Mouse (Mus musculus) megakaryocyte, embryonic 14.5 days (primary cell): ENCODE data around the gene Cald1. TPM values are rescaled to one million over a fixed set of nuclear protein-coding genes. Genes with fewer than 3 reads are reported as not detected.

ENCODE experiments used
- H3K27me3 ChIP-seq: replicated peaks from 2 replicates; pipeline ENCODE3; 2012; ENCODE audit warnings: inconsistent platforms
- H3K36me3 ChIP-seq: replicated peaks from 2 replicates; pipeline ENCODE3; 2012; ENCODE audit warnings: low read length, inconsistent platforms, mixed read lengths
- H3K4me1 ChIP-seq: 2 replicates; pipeline ENCODE4 v1.6.1; 2012; ENCODE audit warnings: inconsistent platforms
- H3K4me3 ChIP-seq: replicated peaks from 2 replicates; pipeline ENCODE3; 2012; ENCODE audit warnings: moderate library complexity, mild to moderate bottlenecking, inconsistent platforms
- H3K9me3 ChIP-seq: 2 replicates; pipeline ENCODE4 v1.6.1; 2012; ENCODE audit warnings: inconsistent platforms
- FLI1 ChIP-seq: IDR thresholded peaks from 2 replicates; pipeline ENCODE4 v1.6.1; 2012; ENCODE audit warnings: low read length, inconsistent platforms, mixed read lengths
- GATA1 ChIP-seq: IDR thresholded peaks from 3 replicates; pipeline ENCODE4 v1.6.1; 2012; ENCODE audit warnings: mixed read lengths, low read length, inconsistent platforms, borderline replicate concordance
- polyA plus RNA-seq: library from polyadenylated mRNA; stranded (reverse); fragments of >175 nt; gene quantifications from 2 replicates; pipeline ENCODE4 v1.2.3, GENCODE M21; 2012; ENCODE audit warnings: low replicate concordance; ENCODE audit not compliant: insufficient read depth

Cald1 gene
- 42.3 TPM in 1 of 2 replicates, not detected in the other for polyA plus RNA-seq

GRCm38 (mm10) chr6:34598121-34599065, at the start of gene Cald1:
TSS of gene Cald1 (plus strand) at chr6:34598500.
- peak within 1 kb of the TSS; percentile 79 for H3K4me3 ChIP-seq
- TF ChIP-seq GATA1 (no peak), FLI1 (no peak)
- H3K36me3 ChIP-seq, result no peaks in the 10 kb centered on the region
- H3K9me3 ChIP-seq, result no peaks in the 10 kb centered on the region
- peaks cover 2% of the 10 kb centered on the region for H3K27me3 ChIP-seq
- H3K4me1 ChIP-seq, result peaks cover 62% of the 10 kb centered on the region

- TF ChIP-seq FLI1, result no peak
- no peak for TF ChIP-seq GATA1
- Histone ChIP-seq H3K4me1 (peaks cover 6% of the 10 kb centered on the region; the same call in 1 of the 2 replicates), H3K36me3 (no peaks in the 10 kb centered on the region), H3K27me3 (peaks cover 22% of the 10 kb centered on the region), H3K4me3 (no peak overlapping the region), H3K9me3 (peaks cover 12% of the 10 kb centered on the region)
Measured at GRCm38 (mm10) chr6:34549017-34549416, 49.3 kb upstream of the Cald1 start.

GRCm38 (mm10) chr6:34552489-34553157, 45.7 kb upstream of the Cald1 start:
- H3K9me3 ChIP-seq, result peaks cover 12% of the 10 kb centered on the region
- peaks cover 12% of the 10 kb centered on the region for H3K27me3 ChIP-seq
- no peak for TF ChIP-seq FLI1
- TF ChIP-seq GATA1, result no peak
- H3K36me3 ChIP-seq, result no peaks in the 10 kb centered on the region
- H3K4me1 ChIP-seq, result peaks cover 12% of the 10 kb centered on the region
- no peak overlapping the region for H3K4me3 ChIP-seq

GRCm38 (mm10) chr6:34554291-34554997, 43.9 kb upstream of the Cald1 start:
- TF ChIP-seq GATA1 (no peak), FLI1 (no peak)
- H3K4me1 ChIP-seq, result peaks cover 6% of the 10 kb centered on the region

GRCm38 (mm10) chr6:34559521-34559920, 38.8 kb upstream of the Cald1 start:
- peaks cover 6% of the 10 kb centered on the region for H3K4me1 ChIP-seq
- peaks cover 4% of the 10 kb centered on the region for H3K27me3 ChIP-seq
- H3K4me3 ChIP-seq, result no peak overlapping the region
- TF ChIP-seq GATA1 (no peak), FLI1 (no peak)
- no peaks in the 10 kb centered on the region for H3K36me3 ChIP-seq
- no peaks in the 10 kb centered on the region for H3K9me3 ChIP-seq

More at GRCm38 (mm10) chr6:34554291-34554997, 43.9 kb upstream of the Cald1 start:
- Histone ChIP-seq H3K36me3 (no peaks in the 10 kb centered on the region), H3K27me3 (peaks cover 8% of the 10 kb centered on the region), H3K4me3 (no peak overlapping the region), H3K9me3 (peaks cover 12% of the 10 kb centered on the region)

GRCm38 (mm10) chr6:34565176-34565880, 33.0 kb upstream of the Cald1 start:
- TF ChIP-seq GATA1, result no peak
- Histone ChIP-seq H3K36me3 (no peaks in the 10 kb centered on the region), H3K4me1 (peaks cover 13% of the 10 kb centered on the region), H3K27me3 (no peaks in the 10 kb centered on the region), H3K9me3 (no peaks in the 10 kb centered on the region), H3K4me3 (no peak overlapping the region)

- H3K4me1 ChIP-seq, result peaks cover 13% of the 10 kb centered on the region
- H3K27me3 ChIP-seq, result no peaks in the 10 kb centered on the region
- no peaks in the 10 kb centered on the region for H3K9me3 ChIP-seq
- no peak for TF ChIP-seq FLI1
- TF ChIP-seq GATA1, result no peak
- H3K4me3 ChIP-seq, result no peak overlapping the region
- H3K36me3 ChIP-seq, result no peaks in the 10 kb centered on the region
Measured at GRCm38 (mm10) chr6:34567298-34567697, 31.0 kb upstream of the Cald1 start.

GRCm38 (mm10) chr6:34579504-34580068, 18.7 kb upstream of the Cald1 start:
- TF ChIP-seq FLI1, result no peak
- TF ChIP-seq GATA1, result no peak
- Histone ChIP-seq H3K27me3 (peaks cover 10% of the 10 kb centered on the region), H3K9me3 (no peaks in the 10 kb centered on the region), H3K4me3 (no peak overlapping the region), H3K36me3 (no peaks in the 10 kb centered on the region), H3K4me1 (peaks cover 6% of the 10 kb centered on the region; the same call in 1 of the 2 replicates)

- no peak for TF ChIP-seq FLI1
- TF ChIP-seq GATA1, result no peak
- H3K27me3 ChIP-seq, result peaks cover 13% of the 10 kb centered on the region
- no peaks in the 10 kb centered on the region for H3K36me3 ChIP-seq
- H3K9me3 ChIP-seq, result no peaks in the 10 kb centered on the region
- H3K4me1 ChIP-seq, result no peaks in the 10 kb centered on the region
- H3K4me3 ChIP-seq, result no peak overlapping the region
Measured at GRCm38 (mm10) chr6:34583365-34583764, 14.9 kb upstream of the Cald1 start.
